Mouse (Mus musculus) liver, adult 2 months (tissue): ENCODE results near the gene Camk2b. TPM values are rescaled to one million over a fixed set of nuclear protein-coding genes. Genes with fewer than 3 reads are reported as not detected.

Experiments
- DNase-seq: peaks from one replicate; pipeline ENCODE4 v3.0.0-alpha.2; 2011; ENCODE audit warnings: low read depth, low spot score; ENCODE audit errors: extremely low read depth
- H3K27ac ChIP-seq: fragments of 200-500 bp; replicated peaks from 2 replicates; pipeline ENCODE4 v1.5.1; 2012; ENCODE audit warnings: low read depth, mild to moderate bottlenecking, control low read depth, inconsistent platforms, low read length; ENCODE audit not compliant: insufficient read depth
- H3K27me3 ChIP-seq: fragments of 200-500 bp; 2 replicates; pipeline ENCODE4 v1.6.1; 2012; ENCODE audit warnings: mild to moderate bottlenecking, moderate library complexity, low read length, inconsistent platforms; ENCODE audit not compliant: control insufficient read depth, insufficient read depth
- H3K36me3 ChIP-seq: fragments of 200-500 bp; 2 replicates; pipeline ENCODE4 v1.6.1; 2012; ENCODE audit warnings: low read length, inconsistent platforms; ENCODE audit not compliant: control insufficient read depth, insufficient read depth
- H3K4me1 ChIP-seq: fragments of 200-500 bp; 2 replicates; pipeline ENCODE4 v1.6.1; 2011; ENCODE audit warnings: low read length; ENCODE audit not compliant: control insufficient read depth, insufficient read depth
- H3K4me3 ChIP-seq: fragments of 200-500 bp; 2 replicates; pipeline ENCODE4 v1.5.1; 2011; ENCODE audit warnings: low read depth, mild to moderate bottlenecking, control low read depth, low read length, moderate library complexity; ENCODE audit not compliant: insufficient read depth
- H3K79me2 ChIP-seq: fragments of 200-500 bp; 2 replicates; pipeline ENCODE4 v1.6.1; 2012; ENCODE audit warnings: inconsistent platforms, mild to moderate bottlenecking, low read length, moderate library complexity; ENCODE audit not compliant: control insufficient read depth, insufficient read depth
- H3K9ac ChIP-seq: fragments of 200-500 bp; 2 replicates; pipeline ENCODE4 v1.6.1; 2012; ENCODE audit warnings: low read depth, mild to moderate bottlenecking, control low read depth, inconsistent platforms, low read length
- CTCF ChIP-seq: fragments of 200-500 bp; IDR thresholded peaks from 2 replicates; pipeline ENCODE4 v1.5.1; 2011; ENCODE audit warnings: low read depth, low read length, control low read depth
- POLR2A ChIP-seq: fragments of 200-500 bp; IDR thresholded peaks from 2 replicates; pipeline ENCODE4 v1.6.1; 2011; ENCODE audit warnings: low read length, control low read depth; ENCODE audit not compliant: insufficient read depth; ENCODE audit errors: extremely low read depth
- WGBS: fragments of 180-500 bp; shearing (Covaris S2); methylation state at CpG from one replicate; pipeline ENCODE4 v1.1.7; 2018; 5-methylcytosine and 5-hydroxymethylcytosine counted together
- polyA plus RNA-seq: library from polyadenylated mRNA; depleted of rRNA; stranded (reverse); fragments of >200 nt; gene quantifications from 2 replicates; pipeline ENCODE4 v1.2.3, GENCODE M21; 2012
- total RNA-seq: library from RNA; depleted of rRNA; stranded (reverse); fragments of >200 nt; gene quantifications from 2 replicates; pipeline ENCODE4 v1.2.3, GENCODE M21; 2014

Camk2b gene
- total and polyA plus RNA-seq, 2 experiments: 8.1 to 8.5 TPM

- no peaks in the 10 kb centered on the region for H3K27me3 ChIP-seq
Measured at GRCm38 (mm10) chr11:6033147-6033546, 33.0 kb downstream of the Camk2b start.

DNA sequence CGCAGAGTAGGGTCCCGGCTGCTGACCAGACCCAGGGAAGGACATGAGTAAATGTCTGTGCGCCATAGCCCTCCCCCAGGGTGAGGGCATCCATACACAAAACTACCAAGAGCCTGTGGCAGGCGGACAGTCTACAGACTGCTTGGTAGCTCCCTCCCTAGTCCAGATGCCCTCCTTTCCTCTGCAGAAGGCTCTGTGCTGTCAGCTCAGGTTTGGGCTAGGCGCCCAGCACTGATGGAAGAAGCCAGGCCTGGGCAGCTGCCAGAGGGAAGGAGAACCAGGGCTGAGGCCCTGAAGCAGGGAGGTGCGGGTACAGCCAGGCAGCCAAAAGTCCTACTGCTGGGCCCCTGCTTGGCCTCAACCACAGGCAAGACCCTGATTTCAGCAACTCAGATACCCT is 35.5 kb downstream of the Camk2b start:
- H3K79me2 ChIP-seq: no peaks in the 10 kb centered on the region
- no peak overlapping the region for H3K27ac ChIP-seq
- H3K36me3 ChIP-seq: no peaks in the 10 kb centered on the region
- DNase-seq: peak; percentile 53
- WGBS: 70% methylated on average over 6 of the region's 6 CpGs
- no peak for TF ChIP-seq CTCF
- no peak overlapping the region for H3K4me3 ChIP-seq
- H3K9ac ChIP-seq: no peak overlapping the region
- no peaks in the 10 kb centered on the region for H3K27me3 ChIP-seq
- H3K4me1 ChIP-seq: peaks cover 5% of the 10 kb centered on the region

More at GRCm38 (mm10) chr11:6033147-6033546, 33.0 kb downstream of the Camk2b start:
- no peak for DNase-seq
- H3K79me2 ChIP-seq: no peaks in the 10 kb centered on the region
- no peak overlapping the region for H3K27ac ChIP-seq
- WGBS: 80% methylated on average over 3 of the region's 3 CpGs
- no peak overlapping the region for H3K4me3 ChIP-seq
- no peaks in the 10 kb centered on the region for H3K4me1 ChIP-seq
- TF ChIP-seq CTCF: peak; percentile 77
- TF ChIP-seq POLR2A: no peak
- H3K9ac ChIP-seq: no peak overlapping the region
- H3K36me3 ChIP-seq: no peaks in the 10 kb centered on the region

DNA sequence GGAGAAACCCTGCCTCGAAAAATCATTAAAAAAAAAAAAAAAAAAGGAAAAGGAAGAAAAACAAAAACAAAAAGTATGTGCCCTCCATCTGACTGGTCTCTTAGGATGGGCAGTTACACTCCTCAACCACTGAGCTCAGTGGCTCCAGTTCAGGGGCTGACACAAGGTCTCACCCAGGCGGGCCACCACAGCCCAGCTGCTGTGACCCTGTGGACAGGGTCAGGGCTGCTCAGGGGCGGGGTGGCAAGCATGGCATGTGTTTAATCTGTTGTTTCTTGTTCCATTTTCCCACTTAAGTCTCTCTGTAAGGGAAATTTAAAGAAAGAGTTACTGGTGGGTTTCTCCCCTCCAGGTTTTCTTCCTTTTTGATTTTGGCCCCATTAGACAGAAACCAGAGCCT is 36.4 kb downstream of the Camk2b start:
- H3K36me3 ChIP-seq: no peaks in the 10 kb centered on the region
- WGBS: 82% methylated on average over 3 of the region's 3 CpGs
- no peaks in the 10 kb centered on the region for H3K79me2 ChIP-seq
- no peak for TF ChIP-seq POLR2A
- no peak for TF ChIP-seq CTCF
- no peak overlapping the region for H3K9ac ChIP-seq
- H3K4me1 ChIP-seq: peaks cover 10% of the 10 kb centered on the region
- H3K27me3 ChIP-seq: no peaks in the 10 kb centered on the region
- DNase-seq: no peak
- H3K27ac ChIP-seq: no peak overlapping the region
- H3K4me3 ChIP-seq: no peak overlapping the region

- Histone ChIP-seq H3K4me1 (peaks cover 13% of the 10 kb centered on the region), H3K27ac (no peak overlapping the region), H3K36me3 (no peaks in the 10 kb centered on the region), H3K79me2 (no peaks in the 10 kb centered on the region), H3K9ac (no peak overlapping the region), H3K27me3 (no peaks in the 10 kb centered on the region), H3K4me3 (no peak overlapping the region)
- TF ChIP-seq POLR2A (no peak), CTCF (no peak)
- peak; percentile 57 for DNase-seq
- 78% methylated on average over 7 of the region's 7 CpGs for WGBS
Measured at GRCm38 (mm10) chr11:6028911-6029310, 37.3 kb downstream of the Camk2b start.

DNA sequence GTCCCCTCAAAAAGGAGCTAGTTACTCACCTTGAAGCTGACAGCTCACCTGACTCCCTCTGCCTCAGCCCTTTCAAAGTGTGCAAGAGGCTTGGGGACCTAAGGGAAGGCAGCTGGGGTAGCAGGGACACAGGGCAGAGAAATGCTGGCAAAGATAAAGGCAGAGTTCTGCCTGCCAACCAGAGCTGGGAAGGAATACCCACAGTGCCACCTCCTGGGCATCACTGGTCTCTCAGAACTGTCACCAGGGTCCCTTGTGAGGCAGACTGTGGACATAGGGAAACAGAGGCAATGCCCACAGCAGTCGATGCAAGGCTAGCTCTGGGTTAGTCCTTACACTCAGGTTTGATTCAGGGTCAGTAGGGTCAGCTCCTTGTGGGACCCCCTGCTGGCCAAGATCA is 39.8 kb downstream of the Camk2b start:
- Histone ChIP-seq H3K9ac (peak overlapping the region; percentile 38), H3K79me2 (no peaks in the 10 kb centered on the region), H3K27me3 (no peaks in the 10 kb centered on the region), H3K27ac (peak overlapping the region; percentile 29; the same call in 1 of the 2 replicates), H3K36me3 (no peaks in the 10 kb centered on the region), H3K4me1 (peaks cover 21% of the 10 kb centered on the region), H3K4me3 (no peak overlapping the region)
- 67% methylated on average over 1 of the region's 1 CpGs for WGBS
- TF ChIP-seq CTCF (peak; percentile 92), POLR2A (no peak)
- peak; percentile 68 for DNase-seq

DNA sequence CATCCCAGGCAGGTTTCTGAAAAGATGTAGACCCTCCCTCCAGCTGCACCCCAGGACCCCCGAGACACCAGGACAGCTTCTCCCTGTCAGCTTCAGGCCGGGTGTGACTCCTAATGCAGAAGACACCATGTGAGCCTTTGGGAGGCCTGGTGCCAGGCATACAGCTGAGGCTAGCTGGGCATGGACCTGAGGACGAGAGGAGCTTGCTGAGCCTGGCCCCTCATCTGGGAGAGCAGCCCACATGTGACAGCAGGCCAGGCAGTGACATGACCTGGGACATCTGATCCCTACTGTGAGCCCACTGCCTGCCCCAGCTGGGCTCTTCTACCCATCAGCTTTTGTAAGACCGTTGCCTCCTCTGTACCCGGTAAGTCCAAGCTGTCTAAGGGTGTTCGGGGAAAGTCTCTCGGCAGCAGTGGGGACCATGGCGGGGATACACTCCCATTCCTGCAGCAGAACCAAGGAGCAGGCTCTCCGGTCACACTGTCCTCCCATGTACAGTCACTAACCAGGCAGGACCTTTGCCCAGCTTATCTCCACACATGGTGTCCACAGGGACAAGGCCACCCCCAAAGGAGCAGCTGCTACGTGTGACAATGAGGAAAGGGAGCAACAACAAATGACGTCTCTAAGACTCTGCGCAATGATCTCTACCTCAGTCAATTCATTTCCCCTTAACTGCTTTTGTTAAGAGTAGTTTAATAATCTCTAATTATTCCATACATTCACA is 41.1 kb downstream of the Camk2b start:
- Histone ChIP-seq H3K4me1 (peaks cover 21% of the 10 kb centered on the region), H3K27me3 (no peaks in the 10 kb centered on the region), H3K36me3 (no peaks in the 10 kb centered on the region), H3K27ac (peak overlapping the region; percentile 47; the same call in 1 of the 2 replicates), H3K79me2 (no peaks in the 10 kb centered on the region), H3K9ac (peak overlapping the region; percentile 20), H3K4me3 (no peak overlapping the region)
- DNase-seq: peak; percentile 89
- 44% methylated on average over 12 of the region's 12 CpGs for WGBS
- TF ChIP-seq CTCF (no peak), POLR2A (no peak)
